Mouse (Mus musculus) heart, postnatal 0 days (tissue): ENCODE measurements around the gene Psmb10.

ENCODE experiments used
- CTCF ChIP-seq: IDR thresholded peaks from 2 replicates; pipeline ENCODE4 v1.5.1; 2016; ENCODE audit warnings: antibody characterized with exemption, control low read depth, low read depth
- EP300 ChIP-seq: IDR thresholded peaks from 2 replicates; pipeline ENCODE4 v1.6.1; 2016; ENCODE audit warnings: antibody characterized with exemption, low read depth

- TF ChIP-seq CTCF: no peak
- no peak for TF ChIP-seq EP300
Observed at GRCm38 (mm10) chr8:105959350-105959749, 21.1 kb upstream of the Psmb10 start.
